Mouse (Mus musculus): ENCODE measurements around the gene Pard3. TPM values are rescaled to one million over a fixed set of nuclear protein-coding genes. Genes with fewer than 3 reads are reported as not detected.
A peak's percentile ranks its signal among the peaks of the same experiment; 100 is the strongest.

Gene Pard3
- polyA plus RNA-seq, 1 experiment from 2014 or later: 17.3 TPM

DNA sequence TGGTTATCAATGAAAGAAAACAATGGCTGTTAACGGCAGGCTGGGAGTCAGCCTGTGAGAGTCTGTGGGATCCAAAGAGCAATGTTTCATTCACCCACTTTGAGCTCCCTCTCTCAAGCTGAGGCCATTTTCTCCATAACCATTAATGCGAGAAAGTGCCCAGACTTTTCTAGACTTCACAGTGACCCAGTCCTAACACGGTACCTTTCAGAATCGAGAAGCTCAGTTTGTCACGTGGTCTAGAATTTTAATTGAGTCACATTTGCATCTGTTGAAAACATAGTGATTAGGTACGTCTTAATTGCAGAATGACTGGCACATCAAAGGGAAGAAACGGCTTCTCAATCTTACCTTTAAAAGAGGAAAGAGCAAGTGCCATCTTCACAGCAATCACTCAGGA is 359.3 kb downstream of the Pard3 start:
- Histone ChIP-seq H3K4me2 (ENCODE audit: low read depth, low read length) (no peak overlapping the region), H3K4me3 (ENCODE audit: low read length) (no peak overlapping the region), H3K27ac (ENCODE audit: low read length) (no peak overlapping the region), H3K9ac (ENCODE audit: low read depth, low read length) (no peak overlapping the region), H3K27me3 (replicated peaks; ENCODE audit: control insufficient read depth, insufficient read depth, low read length) (no peaks in the 10 kb centered on the region), H3K4me1 (ENCODE audit: control insufficient read depth, insufficient read depth, low read length) (no peaks in the 10 kb centered on the region), H3K36me3 (ENCODE audit: control insufficient read depth, insufficient read depth, low read length) (no peaks in the 10 kb centered on the region), H3K9me3 (ENCODE audit: control insufficient read depth, low read length) (no peaks in the 10 kb centered on the region)
- WGBS: 58% methylated on average over 7 of the region's 7 CpGs
- ATAC-seq: no peak

DNA sequence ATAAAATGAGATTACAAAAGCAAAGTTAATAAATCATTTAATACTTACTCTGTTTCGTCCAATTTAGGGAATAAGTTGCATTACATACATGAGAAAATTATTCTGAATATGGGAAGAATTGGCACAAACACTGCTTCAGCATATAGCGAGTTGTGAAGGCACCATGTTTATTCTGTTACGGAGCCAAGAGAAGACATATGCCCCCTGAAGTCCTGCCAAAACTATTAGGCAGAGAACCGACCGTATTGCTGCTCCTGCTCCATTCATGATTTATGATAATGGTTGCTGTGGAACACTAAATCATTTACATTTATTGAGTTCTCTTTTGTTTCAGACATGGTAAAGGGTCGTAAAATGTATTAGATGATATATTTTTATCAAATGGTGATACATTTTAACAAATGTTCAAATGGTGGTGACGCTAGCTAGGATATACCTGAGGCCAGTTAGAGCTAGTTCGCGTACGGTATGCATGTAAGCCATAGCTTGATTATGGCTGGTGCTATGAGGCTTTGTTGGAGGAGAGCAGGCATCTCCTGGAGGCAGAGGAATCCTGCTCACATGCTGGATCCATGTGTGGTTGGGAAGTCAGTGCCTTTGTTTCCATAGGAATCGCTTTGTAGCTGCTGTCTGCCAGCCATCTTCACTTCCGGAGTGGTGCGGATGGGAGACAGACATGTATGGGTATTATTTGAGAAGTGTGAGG is 360.7 kb downstream of the Pard3 start:
- no peak overlapping the region for H3K4me3 ChIP-seq (ENCODE audit: low read length)
- no peaks in the 10 kb centered on the region for H3K27me3 ChIP-seq (replicated peaks; ENCODE audit: control insufficient read depth, insufficient read depth, low read length)
- no peaks in the 10 kb centered on the region for H3K4me1 ChIP-seq (ENCODE audit: control insufficient read depth, insufficient read depth, low read length)
- no peak overlapping the region for H3K4me2 ChIP-seq (ENCODE audit: low read depth, low read length)
- H3K36me3 ChIP-seq (ENCODE audit: control insufficient read depth, insufficient read depth, low read length): no peaks in the 10 kb centered on the region
- no peaks in the 10 kb centered on the region for H3K9me3 ChIP-seq (ENCODE audit: control insufficient read depth, low read length)
- no peak overlapping the region for H3K9ac ChIP-seq (ENCODE audit: low read depth, low read length)
- whole genome bisulfite sequencing: 75% methylated on average over 13 of the region's 13 CpGs
- ATAC-seq: no peak
- no peak overlapping the region for H3K27ac ChIP-seq (ENCODE audit: low read length)

DNA sequence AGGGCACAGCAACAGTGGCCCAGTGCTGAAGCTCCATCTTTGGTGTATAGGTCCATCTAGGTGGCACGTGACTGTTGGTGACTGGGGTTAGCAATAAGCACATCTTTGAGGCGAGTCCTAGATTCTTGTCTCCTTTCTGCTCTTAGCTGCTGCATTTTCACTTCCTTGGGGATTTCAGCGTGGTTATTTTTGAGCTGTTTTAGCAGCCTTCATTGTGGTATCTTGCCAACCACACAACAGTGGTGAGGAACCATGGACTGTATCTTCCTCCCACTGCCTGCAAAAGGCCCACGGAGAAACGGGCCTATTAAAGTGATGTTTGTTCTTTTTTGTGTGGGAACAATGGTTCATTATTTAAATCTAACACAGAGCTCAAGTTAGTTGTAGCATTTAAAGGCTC is 363.2 kb downstream of the Pard3 start:
- Histone ChIP-seq H3K4me2 (ENCODE audit: low read depth, low read length) (no peak overlapping the region), H3K36me3 (ENCODE audit: control insufficient read depth, insufficient read depth, low read length) (no peaks in the 10 kb centered on the region), H3K4me1 (ENCODE audit: control insufficient read depth, insufficient read depth, low read length) (no peaks in the 10 kb centered on the region), H3K4me3 (ENCODE audit: low read length) (no peak overlapping the region), H3K9ac (ENCODE audit: low read depth, low read length) (no peak overlapping the region), H3K27ac (ENCODE audit: low read length) (no peak overlapping the region), H3K27me3 (replicated peaks; ENCODE audit: control insufficient read depth, insufficient read depth, low read length) (no peaks in the 10 kb centered on the region), H3K9me3 (ENCODE audit: control insufficient read depth, low read length) (no peaks in the 10 kb centered on the region)
- WGBS: 83% methylated on average over 5 of the region's 5 CpGs
- no peak for ATAC-seq

DNA sequence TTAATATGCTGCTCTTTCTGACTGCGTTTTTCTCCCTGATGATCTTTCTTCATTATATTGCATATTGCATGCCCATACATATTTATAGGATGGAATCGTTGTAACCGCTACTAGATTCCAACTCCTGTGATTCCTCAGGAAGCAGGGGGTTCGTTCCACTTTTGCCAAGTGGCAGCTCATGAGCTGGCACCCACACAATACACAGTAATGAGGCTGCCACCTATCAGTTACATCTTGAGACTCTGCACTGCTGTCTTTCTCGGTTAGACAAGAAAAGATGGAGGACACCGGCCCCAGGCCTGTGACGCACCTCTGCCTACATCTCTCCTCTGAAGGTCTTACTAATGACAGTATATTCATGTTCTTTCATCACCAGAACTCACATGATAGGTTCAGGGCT is 364.3 kb downstream of the Pard3 start:
- Histone ChIP-seq H3K9me3 (ENCODE audit: control insufficient read depth, low read length) (no peaks in the 10 kb centered on the region), H3K27ac (ENCODE audit: low read length) (no peak overlapping the region), H3K4me3 (ENCODE audit: low read length) (no peak overlapping the region), H3K9ac (ENCODE audit: low read depth, low read length) (no peak overlapping the region), H3K4me1 (ENCODE audit: control insufficient read depth, insufficient read depth, low read length) (no peaks in the 10 kb centered on the region), H3K27me3 (replicated peaks; ENCODE audit: control insufficient read depth, insufficient read depth, low read length) (no peaks in the 10 kb centered on the region), H3K4me2 (ENCODE audit: low read depth, low read length) (no peak overlapping the region), H3K36me3 (ENCODE audit: control insufficient read depth, insufficient read depth, low read length) (no peaks in the 10 kb centered on the region)
- no peak for ATAC-seq
- WGBS: 89% methylated on average over 7 of the region's 7 CpGs

DNA sequence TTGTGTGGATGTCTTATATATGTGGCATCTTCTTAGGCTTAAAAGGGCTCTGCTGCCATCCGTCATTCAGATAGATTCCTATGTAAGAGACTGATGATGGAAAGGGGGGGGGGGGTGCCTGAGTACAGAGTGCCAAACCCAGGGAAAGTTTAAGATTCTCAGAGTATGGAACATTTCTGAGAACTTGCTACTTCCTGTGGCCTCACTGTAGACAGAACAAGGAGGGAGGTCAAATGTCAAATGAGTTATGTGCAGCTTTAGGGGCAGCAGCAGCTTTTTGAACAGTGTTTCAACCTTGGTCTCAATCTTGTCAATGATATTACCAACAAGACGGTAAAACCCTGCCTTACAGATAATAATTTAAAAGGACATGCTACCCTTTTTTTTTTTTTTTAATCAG is 367.5 kb downstream of the Pard3 start:
- no peak overlapping the region for H3K4me2 ChIP-seq (ENCODE audit: low read depth, low read length)
- H3K4me3 ChIP-seq (ENCODE audit: low read length): no peak overlapping the region
- no peak overlapping the region for H3K9ac ChIP-seq (ENCODE audit: low read depth, low read length)
- H3K9me3 ChIP-seq (ENCODE audit: control insufficient read depth, low read length): no peaks in the 10 kb centered on the region
- WGBS: 71% methylated on average over 2 of the region's 2 CpGs
- H3K27ac ChIP-seq (ENCODE audit: low read length): no peak overlapping the region
- no peak for ATAC-seq
- no peaks in the 10 kb centered on the region for H3K36me3 ChIP-seq (ENCODE audit: control insufficient read depth, insufficient read depth, low read length)
- H3K27me3 ChIP-seq (replicated peaks; ENCODE audit: control insufficient read depth, insufficient read depth, low read length): no peaks in the 10 kb centered on the region
- H3K4me1 ChIP-seq (ENCODE audit: control insufficient read depth, insufficient read depth, low read length): no peaks in the 10 kb centered on the region

DNA sequence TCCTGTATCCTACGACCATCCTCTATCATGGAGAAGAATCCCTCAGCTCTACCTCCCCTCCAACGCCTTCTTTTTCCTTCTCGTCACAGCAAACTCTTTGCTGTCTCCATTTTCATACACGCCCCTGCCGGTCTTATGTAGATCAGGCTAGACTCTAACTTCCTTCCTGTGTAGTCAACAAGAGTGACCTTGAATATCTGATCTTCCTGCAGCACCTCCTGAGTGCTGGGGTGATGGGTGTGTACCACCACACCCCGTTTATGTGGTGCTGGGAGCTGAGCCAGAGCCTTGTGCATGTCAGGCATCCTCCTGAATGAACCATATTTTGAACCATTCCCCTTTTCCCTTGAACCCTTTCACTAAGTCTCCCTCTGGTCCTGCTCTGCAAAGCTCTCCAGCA is 372.3 kb downstream of the Pard3 start:
- no peak overlapping the region for H3K4me3 ChIP-seq (ENCODE audit: low read length)
- H3K27ac ChIP-seq (ENCODE audit: low read length): no peak overlapping the region
- H3K4me1 ChIP-seq (ENCODE audit: control insufficient read depth, insufficient read depth, low read length): peaks cover 17% of the 10 kb centered on the region
- H3K9me3 ChIP-seq (ENCODE audit: control insufficient read depth, low read length): no peaks in the 10 kb centered on the region
- no peaks in the 10 kb centered on the region for H3K27me3 ChIP-seq (replicated peaks; ENCODE audit: control insufficient read depth, insufficient read depth, low read length)
- H3K36me3 ChIP-seq (ENCODE audit: control insufficient read depth, insufficient read depth, low read length): no peaks in the 10 kb centered on the region
- H3K9ac ChIP-seq (ENCODE audit: low read depth, low read length): no peak overlapping the region
- WGBS: 91% methylated on average over 6 of the region's 6 CpGs
- no peak overlapping the region for H3K4me2 ChIP-seq (ENCODE audit: low read depth, low read length)
- no peak for ATAC-seq

DNA sequence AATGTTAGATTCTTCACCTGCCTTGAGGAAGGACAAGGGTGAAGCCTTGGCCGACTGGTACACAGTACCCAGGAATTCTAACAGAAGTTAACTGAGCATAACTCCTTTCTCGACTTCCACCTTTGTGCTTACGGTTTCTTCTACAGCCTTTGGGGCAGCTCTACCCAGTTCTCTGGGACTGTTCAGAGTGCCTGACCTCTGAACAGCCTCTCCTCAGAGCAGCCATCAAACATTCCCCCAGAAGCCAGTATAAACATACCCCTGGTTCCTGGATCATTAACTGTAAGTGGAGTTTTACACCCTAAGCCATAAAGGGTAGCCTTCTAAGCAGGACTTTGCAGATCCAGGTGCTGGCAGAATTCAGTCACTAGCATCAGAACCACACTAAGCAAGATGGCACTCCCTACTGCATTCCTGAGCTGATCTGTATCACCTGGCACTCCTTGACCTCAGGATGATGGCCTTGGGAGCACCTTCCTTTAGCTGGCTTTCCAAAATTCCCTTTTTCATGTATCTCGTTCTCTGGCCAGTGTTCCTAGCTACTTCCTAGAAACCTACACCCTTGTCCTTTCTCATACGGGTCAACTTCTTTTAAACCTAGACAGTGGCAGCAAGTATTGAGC is 374.0 kb downstream of the Pard3 start:
- Histone ChIP-seq H3K27ac (ENCODE audit: low read length) (no peak overlapping the region; the same call in 1 of the 2 replicates), H3K4me3 (ENCODE audit: low read length) (no peak overlapping the region), H3K4me1 (ENCODE audit: control insufficient read depth, insufficient read depth, low read length) (peaks cover 17% of the 10 kb centered on the region), H3K27me3 (replicated peaks; ENCODE audit: control insufficient read depth, insufficient read depth, low read length) (no peaks in the 10 kb centered on the region), H3K36me3 (ENCODE audit: control insufficient read depth, insufficient read depth, low read length) (no peaks in the 10 kb centered on the region), H3K9me3 (ENCODE audit: control insufficient read depth, low read length) (no peaks in the 10 kb centered on the region), H3K4me2 (ENCODE audit: low read depth, low read length) (no peak overlapping the region), H3K9ac (ENCODE audit: low read depth, low read length) (no peak overlapping the region)
- ATAC-seq: no peak
- WGBS: 59% methylated on average over 5 of the region's 5 CpGs

DNA sequence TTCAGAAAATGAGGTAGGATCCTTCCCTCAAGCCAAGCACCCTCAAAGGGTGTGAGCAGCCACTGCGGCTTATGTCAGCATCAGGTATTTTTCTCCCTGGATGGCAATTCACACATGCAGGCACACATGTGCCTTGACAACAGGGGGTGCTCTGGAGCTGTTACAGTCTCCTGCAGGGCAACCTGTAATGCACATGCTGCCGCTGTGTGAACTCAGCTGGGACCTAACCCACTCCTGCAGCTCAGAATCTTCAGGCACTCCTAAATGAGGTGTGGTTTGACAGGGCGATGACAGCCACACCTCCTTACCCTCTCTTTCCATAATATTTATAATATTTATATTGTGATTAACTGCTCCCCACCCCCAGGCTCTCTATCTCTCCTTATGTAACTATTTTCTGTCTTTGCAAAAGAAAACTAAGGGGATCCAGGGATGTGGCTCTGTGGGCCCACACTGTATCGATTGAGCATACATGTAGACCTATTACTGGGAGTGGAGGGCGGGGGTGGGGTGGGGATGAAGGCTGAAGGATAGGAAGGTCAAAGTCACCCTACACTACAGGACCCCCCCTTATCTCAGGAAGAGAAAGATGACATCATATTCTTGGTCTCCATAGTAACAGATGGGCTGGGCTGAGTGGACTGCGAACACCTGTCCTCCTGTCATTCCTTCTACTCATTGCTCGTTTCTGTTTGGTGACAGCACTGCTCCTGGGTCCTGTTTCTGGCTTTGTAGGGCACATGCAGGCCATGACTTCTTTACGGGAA is 375.1 kb downstream of the Pard3 start:
- Histone ChIP-seq H3K27me3 (replicated peaks; ENCODE audit: control insufficient read depth, insufficient read depth, low read length) (no peaks in the 10 kb centered on the region), H3K4me3 (ENCODE audit: low read length) (peak overlapping the region; percentile 43), H3K9ac (ENCODE audit: low read depth, low read length) (peak overlapping the region; percentile 61), H3K4me1 (ENCODE audit: control insufficient read depth, insufficient read depth, low read length) (peaks cover 17% of the 10 kb centered on the region), H3K27ac (ENCODE audit: low read length) (peak overlapping the region; percentile 96), H3K36me3 (ENCODE audit: control insufficient read depth, insufficient read depth, low read length) (no peaks in the 10 kb centered on the region), H3K9me3 (ENCODE audit: control insufficient read depth, low read length) (no peaks in the 10 kb centered on the region), H3K4me2 (ENCODE audit: low read depth, low read length) (peak overlapping the region; percentile 46)
- peak; percentile 42 for ATAC-seq
- WGBS: 50% methylated on average over 8 of the region's 8 CpGs

DNA sequence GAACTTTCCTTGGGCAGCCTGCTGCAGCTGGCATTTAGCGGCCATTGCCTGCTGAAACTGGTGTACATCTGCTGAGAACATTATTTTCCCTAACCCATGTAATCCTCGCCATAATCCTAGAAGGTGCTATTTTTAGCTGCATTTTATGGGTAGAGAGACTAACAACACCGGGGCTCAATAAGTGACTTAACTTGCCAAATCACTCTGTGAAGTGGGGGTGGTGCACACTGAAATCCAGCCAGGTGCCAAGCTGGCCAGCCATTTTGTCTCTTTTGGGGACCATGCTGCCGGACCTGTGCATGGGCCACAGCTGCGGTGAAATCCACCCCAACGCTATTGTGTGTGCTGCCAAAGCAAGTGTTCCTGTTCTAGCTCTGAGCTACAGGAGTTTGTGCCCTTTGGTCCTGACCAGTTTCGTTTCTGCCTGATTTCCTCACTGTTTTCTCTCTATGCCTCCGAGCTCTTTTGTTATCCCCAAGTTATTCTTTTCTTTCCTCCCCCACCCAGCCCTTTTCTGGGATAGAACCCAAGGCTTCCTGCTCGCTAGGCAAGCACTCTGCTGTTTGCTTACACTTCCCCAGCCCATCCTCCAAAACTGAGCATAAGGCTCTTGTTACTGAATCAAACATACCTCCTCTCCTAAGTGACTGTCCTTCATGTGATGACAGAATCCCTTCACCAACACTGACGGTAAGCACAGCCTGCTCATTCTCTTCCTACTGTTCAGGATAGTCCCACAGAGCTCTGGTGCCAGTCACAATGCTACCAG is 375.9 kb downstream of the Pard3 start:
- Histone ChIP-seq H3K9ac (ENCODE audit: low read depth, low read length) (peak overlapping the region; percentile 61), H3K36me3 (ENCODE audit: control insufficient read depth, insufficient read depth, low read length) (no peaks in the 10 kb centered on the region), H3K4me2 (ENCODE audit: low read depth, low read length) (peak overlapping the region; percentile 46), H3K9me3 (ENCODE audit: control insufficient read depth, low read length) (no peaks in the 10 kb centered on the region), H3K4me3 (ENCODE audit: low read length) (peak overlapping the region; percentile 43), H3K4me1 (ENCODE audit: control insufficient read depth, insufficient read depth, low read length) (peaks cover 17% of the 10 kb centered on the region), H3K27me3 (replicated peaks; ENCODE audit: control insufficient read depth, insufficient read depth, low read length) (no peaks in the 10 kb centered on the region), H3K27ac (ENCODE audit: low read length) (peak overlapping the region; percentile 96)
- no peak for ATAC-seq
- 40% methylated on average over 10 of the region's 10 CpGs for WGBS

Data from intestine, embryonic 16.5 days (tissue).